Mouse (Mus musculus) layer of hippocampus, adult 2 months (tissue): Measurements from ENCODE around the gene Fam208b. TPM values are rescaled to one million over a fixed set of nuclear protein-coding genes. Genes with fewer than 3 reads are reported as not detected.
"Not testable (repeated sequence)": the region's sequence is repeated elsewhere in the genome, so short reads cannot be mapped to it uniquely, and the experiment has no call there.

Experiments
- DNase-seq, 2 experiments: peaks; one replicate each; pipeline ENCODE4 v3.0.0; 2022; ENCODE audit warnings: low spot score in 2 of 2
- H3K27ac ChIP-seq: fragments of 200-600 bp; 2 replicates; pipeline ENCODE4 v1.8.1; 2022
- H3K4me3 ChIP-seq: fragments of 200-600 bp; 2 replicates; pipeline ENCODE4 v1.8.1; 2022; ENCODE audit warnings: mild to moderate bottlenecking
- CTCF ChIP-seq: fragments of 200-600 bp; conservative IDR thresholded peaks from 2 replicates; pipeline ENCODE4 v1.8.1; 2022; ENCODE audit warnings: antibody characterized with exemption, mild to moderate bottlenecking, moderate library complexity
- total RNA-seq, 2 experiments: library from RNA; stranded (reverse); gene quantifications; 2 replicates each; pipeline ENCODE4 v1.2.3; 2021

The Fam208b gene
- total RNA-seq, 2 experiments from 2014 or later, result 26.0 to 27.9 TPM

DNA sequence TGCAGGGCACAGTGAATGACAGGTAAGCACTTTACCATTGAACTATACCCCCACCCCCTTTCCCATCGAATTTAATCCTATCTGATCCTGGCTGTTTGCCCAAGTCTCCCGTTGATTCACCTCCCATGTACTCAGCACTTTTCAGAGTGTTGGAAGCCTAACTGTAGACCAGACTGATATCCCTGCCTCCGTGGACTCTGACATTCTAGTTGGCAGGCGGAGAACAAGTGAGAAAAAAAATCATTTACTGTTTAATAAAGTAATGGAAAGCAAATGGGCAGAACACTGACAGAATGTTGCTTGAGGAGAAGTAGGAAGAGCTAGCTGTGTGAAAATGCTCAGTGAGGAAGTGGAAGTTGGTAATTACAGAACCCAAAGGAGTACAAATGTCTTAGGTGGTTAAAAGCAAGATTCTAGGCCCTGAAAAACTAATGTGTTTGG, 85.3 kb downstream of the Fam208b start:
- H3K27ac ChIP-seq, result no peak overlapping the region
- no peak overlapping the region for H3K4me3 ChIP-seq
- no peak for DNase-seq
- no peak for TF ChIP-seq CTCF

DNA sequence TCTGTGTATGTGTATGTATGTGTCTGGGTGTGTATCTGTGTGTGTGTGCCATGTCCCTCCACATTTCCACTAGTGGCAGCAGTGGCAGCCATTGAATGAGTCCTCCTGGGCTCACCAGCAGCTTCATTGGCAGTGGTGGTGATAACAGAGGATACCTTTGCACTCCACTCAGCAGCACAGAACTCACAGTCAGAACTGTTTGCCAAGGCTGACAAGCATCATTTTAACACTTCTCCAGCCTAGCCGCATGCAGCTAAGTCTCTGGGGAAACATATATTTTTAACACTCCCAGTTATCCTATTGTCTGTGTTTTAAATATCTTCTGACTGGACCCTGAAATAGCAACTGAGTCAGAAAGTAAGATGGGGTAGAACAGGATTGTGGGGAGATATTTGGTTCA, 87.0 kb downstream of the Fam208b start:
- no peak for DNase-seq
- no peak for TF ChIP-seq CTCF
- no peak overlapping the region for H3K4me3 ChIP-seq
- no peak overlapping the region for H3K27ac ChIP-seq

DNA sequence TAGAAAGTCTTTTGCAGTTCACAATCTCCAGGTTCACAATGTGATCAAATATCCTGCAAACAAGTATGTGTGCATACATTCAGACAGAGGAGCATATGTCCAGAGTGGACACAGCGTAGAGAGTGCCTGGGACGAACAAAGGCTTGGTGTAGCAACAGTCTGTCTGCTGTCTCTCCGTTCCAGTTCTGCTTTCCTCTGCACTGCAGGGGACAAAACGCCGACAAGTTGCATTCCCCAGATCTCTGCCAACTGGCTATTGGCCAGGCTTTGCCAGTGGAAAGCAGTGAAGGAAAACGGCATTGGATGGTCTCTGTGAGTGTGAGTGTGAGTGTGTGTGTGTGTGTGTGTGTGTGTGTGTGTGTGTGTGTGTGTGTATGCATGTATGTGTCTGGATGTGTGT, 87.4 kb downstream of the Fam208b start:
- DNase-seq, result no peak
- no peak for TF ChIP-seq CTCF
- Histone ChIP-seq H3K27ac (0 out of 2 replicates have a peak overlapping the region, but pooled peaks have one; percentile 14), H3K4me3 (no peak overlapping the region)

DNA sequence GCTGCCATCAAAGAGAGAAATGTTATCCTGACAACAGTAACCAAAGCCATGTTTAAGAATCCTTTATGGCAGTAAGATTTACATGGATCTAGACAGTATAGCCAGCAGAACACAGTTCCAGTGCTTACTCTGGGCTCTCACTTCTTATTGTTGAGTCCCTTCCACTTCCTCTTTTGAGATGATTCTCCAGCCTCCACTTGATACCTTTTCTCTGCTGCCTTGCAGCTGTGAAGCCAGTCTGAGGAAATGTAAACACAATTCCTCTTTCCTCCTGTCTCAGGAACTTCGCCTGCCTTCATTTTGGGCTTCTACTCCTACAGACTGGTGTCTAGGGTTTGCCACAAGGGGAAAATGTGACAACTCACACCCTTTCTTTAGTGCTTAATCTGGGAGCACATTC, 90.9 kb downstream of the Fam208b start:
- DNase-seq, H3K27ac ChIP-seq, H3K4me3 ChIP-seq: not testable (repeated sequence)

DNA sequence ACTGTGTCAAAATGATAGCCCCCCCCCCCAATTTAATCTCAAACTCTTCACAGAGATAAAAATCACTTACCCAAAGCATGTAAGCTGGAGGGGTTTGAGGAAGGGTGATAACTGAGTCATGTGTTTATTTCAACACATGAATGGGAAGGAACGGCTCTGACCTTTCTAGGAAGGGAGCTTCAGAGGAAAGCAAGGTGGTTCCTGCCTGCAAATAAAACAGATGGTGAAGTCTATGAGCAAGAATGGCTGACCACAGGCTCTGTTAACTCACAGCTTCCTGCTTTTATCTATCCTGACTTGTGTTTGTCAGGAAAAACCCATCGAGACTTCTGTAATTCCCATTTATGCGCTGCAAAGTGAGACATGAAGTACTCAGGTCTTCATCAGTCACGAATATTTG, 91.6 kb downstream of the Fam208b start:
- DNase-seq, H3K4me3 ChIP-seq, H3K27ac ChIP-seq: not testable (repeated sequence)

Other genes starting within 250 kb of the Fam208b start
- 100 to 1,000 TPM; 277 to 290 TPM for gene Gdi2, start 73.0 kb downstream of the Fam208b start, total RNA-seq
- 10 to 100 TPM; 31.8 to 35.1 TPM for gene Asb13, start 22.9 kb upstream of the Fam208b start, total RNA-seq
- not detected for gene Calml3, start 193.2 kb upstream of the Fam208b start, total RNA-seq
- not detected for gene Calm4, start 226.6 kb upstream of the Fam208b start, total RNA-seq
- not detected for gene Calm5, start 243.1 kb upstream of the Fam208b start, total RNA-seq